Mouse (Mus musculus) brain, embryonic 14.5 days (tissue): ENCODE data around the gene Toe1.

ENCODE experiments used
- CTCF ChIP-seq: fragments of 200-500 bp; IDR thresholded peaks from 2 replicates; pipeline ENCODE4 v1.5.1; 2012; ENCODE audit warnings: inconsistent platforms, mild to moderate bottlenecking, moderate library complexity, borderline replicate concordance; ENCODE audit not compliant: insufficient read depth, insufficient read length; ENCODE audit errors: extremely low read depth
- POLR2A ChIP-seq: fragments of 200-500 bp; IDR thresholded peaks from 2 replicates; pipeline ENCODE4 v1.6.1; 2012; ENCODE audit warnings: mild to moderate bottlenecking, inconsistent platforms, borderline replicate concordance; ENCODE audit not compliant: poor library complexity, insufficient read depth, insufficient read length, severe bottlenecking; ENCODE audit errors: extremely low read depth

- TF ChIP-seq POLR2A (no peak), CTCF (no peak)
Measured at GRCm38 (mm10) chr4:116769060-116769459, 38.4 kb downstream of the Toe1 start.
